Mouse (Mus musculus) hindbrain, embryonic 16.5 days (tissue): ENCODE data around the gene Lrp5. TPM values are rescaled to one million over a fixed set of nuclear protein-coding genes. Genes with fewer than 3 reads are reported as not detected.
A peak's percentile ranks its signal among the peaks of the same experiment; 100 is the strongest.

Experiments used
- ATAC-seq: fragments of 200-750 bp; cut with Nextera tagmentation; 2 replicates; pipeline ENCODE4 v1.8.0; 2017; ENCODE audit warnings: moderate TSS enrichment, moderate library complexity
- H3K27ac ChIP-seq: fragments of 300-500 bp; sonication (generic); 2 replicates; pipeline ENCODE4 v1.5.1; 2014; ENCODE audit warnings: low read depth, mild to moderate bottlenecking, control low read depth, low read length, moderate library complexity
- H3K27me3 ChIP-seq: fragments of 300-500 bp; sonication (generic); replicated peaks from 2 replicates; pipeline ENCODE4 v1.6.1; 2014; ENCODE audit warnings: low read length; ENCODE audit not compliant: control insufficient read depth, insufficient read depth
- H3K36me3 ChIP-seq: fragments of 300-500 bp; sonication (generic); 2 replicates; pipeline ENCODE4 v1.6.1; 2014; ENCODE audit warnings: mild to moderate bottlenecking, low read length, moderate library complexity, mixed read lengths; ENCODE audit not compliant: control insufficient read depth, insufficient read depth
- H3K4me1 ChIP-seq: fragments of 300-500 bp; sonication (generic); 2 replicates; pipeline ENCODE4 v1.6.1; 2014; ENCODE audit warnings: low read depth, low read length; ENCODE audit not compliant: control insufficient read depth, insufficient read depth
- H3K4me2 ChIP-seq: fragments of 300-500 bp; sonication (generic); 2 replicates; pipeline ENCODE4 v1.6.1; 2014; ENCODE audit warnings: mild to moderate bottlenecking, low read length, control low read depth, moderate library complexity
- H3K4me3 ChIP-seq: fragments of 300-500 bp; sonication (generic); 2 replicates; pipeline ENCODE4 v1.5.1; 2014; ENCODE audit warnings: mild to moderate bottlenecking, low read length, control low read depth, moderate library complexity
- H3K9ac ChIP-seq: fragments of 300-500 bp; sonication (generic); 2 replicates; pipeline ENCODE4 v1.6.1; 2014; ENCODE audit warnings: low read depth, mild to moderate bottlenecking, control low read depth, low read length, moderate library complexity
- H3K9me3 ChIP-seq: fragments of 300-500 bp; sonication (generic); 2 replicates; pipeline ENCODE4 v1.6.1; 2014; ENCODE audit warnings: mild to moderate bottlenecking, low read length, moderate library complexity; ENCODE audit not compliant: control insufficient read depth
- WGBS: fragments of 180-500 bp; shearing (Covaris S2); extraction: QIAGEN DNeasy Blood & Tissue Kit; methylation state at CpG from one replicate; pipeline ENCODE4 v1.1.7; 2014; 5-methylcytosine and 5-hydroxymethylcytosine counted together
- polyA plus RNA-seq: library from polyadenylated mRNA; unstranded; fragments of >200 nt; fragmentation: Nextera tagmentation; extraction: Ambion mirVana; gene quantifications from 2 replicates; pipeline ENCODE4 v1.2.1, GENCODE M21; 2015

Gene Lrp5
- polyA plus RNA-seq, 1 experiment from 2014 or later = 1.3 TPM

- H3K36me3 ChIP-seq = no peaks in the 10 kb centered on the region
- H3K9ac ChIP-seq = no peak overlapping the region
- H3K27me3 ChIP-seq = no peaks in the 10 kb centered on the region; the same call in 1 of the 2 replicates
- H3K9me3 ChIP-seq = no peaks in the 10 kb centered on the region
- ATAC-seq = peak; percentile 45; the same call in 1 of the 2 replicates
- H3K4me1 ChIP-seq = no peaks in the 10 kb centered on the region
- 37% methylated on average over 6 of the region's 6 CpGs for WGBS
- H3K4me2 ChIP-seq = no peak overlapping the region
- no peak overlapping the region for H3K4me3 ChIP-seq
- H3K27ac ChIP-seq = no peak overlapping the region
These were observed 13.4 kb upstream of the Lrp5 start for GRCm38 (mm10) chr19:3699508-3700438.

GRCm38 (mm10) chr19:3698035-3698434 is 11.7 kb upstream of the Lrp5 start:
- Histone ChIP-seq H3K9ac (no peak overlapping the region), H3K4me3 (no peak overlapping the region), H3K27me3 (no peaks in the 10 kb centered on the region; the same call in 1 of the 2 replicates), H3K36me3 (no peaks in the 10 kb centered on the region), H3K4me1 (no peaks in the 10 kb centered on the region), H3K9me3 (no peaks in the 10 kb centered on the region), H3K4me2 (no peak overlapping the region), H3K27ac (no peak overlapping the region)
- 87% methylated on average over 7 of the region's 7 CpGs for WGBS
- no peak for ATAC-seq

GRCm38 (mm10) chr19:3695976-3696375 is 9.6 kb upstream of the Lrp5 start:
- ATAC-seq = no peak
- no peaks in the 10 kb centered on the region for H3K4me1 ChIP-seq
- WGBS = 89% methylated on average over 8 of the region's 8 CpGs
- no peak overlapping the region for H3K4me2 ChIP-seq
- H3K9ac ChIP-seq = no peak overlapping the region
- no peaks in the 10 kb centered on the region for H3K9me3 ChIP-seq
- no peak overlapping the region for H3K27ac ChIP-seq
- no peaks in the 10 kb centered on the region; the same call in 1 of the 2 replicates for H3K27me3 ChIP-seq
- H3K4me3 ChIP-seq = no peak overlapping the region
- no peaks in the 10 kb centered on the region for H3K36me3 ChIP-seq

GRCm38 (mm10) chr19:3695471-3695870 is 9.1 kb upstream of the Lrp5 start:
- no peaks in the 10 kb centered on the region for H3K4me1 ChIP-seq
- H3K4me3 ChIP-seq = no peak overlapping the region
- 81% methylated on average over 4 of the region's 4 CpGs for WGBS
- no peaks in the 10 kb centered on the region; the same call in 1 of the 2 replicates for H3K27me3 ChIP-seq
- H3K9ac ChIP-seq = no peak overlapping the region
- ATAC-seq = no peak
- H3K27ac ChIP-seq = no peak overlapping the region
- H3K9me3 ChIP-seq = no peaks in the 10 kb centered on the region
- no peak overlapping the region for H3K4me2 ChIP-seq
- H3K36me3 ChIP-seq = no peaks in the 10 kb centered on the region

GRCm38 (mm10) chr19:3695006-3695405 is 8.6 kb upstream of the Lrp5 start:
- H3K4me3 ChIP-seq = no peak overlapping the region

GRCm38 (mm10) chr19:3694476-3694875 is 8.1 kb upstream of the Lrp5 start:
- WGBS = 85% methylated on average over 2 of the region's 2 CpGs
- H3K4me1 ChIP-seq = no peaks in the 10 kb centered on the region
- no peak for ATAC-seq
- H3K27me3 ChIP-seq = no peaks in the 10 kb centered on the region
- no peak overlapping the region for H3K4me3 ChIP-seq
- no peak overlapping the region for H3K9ac ChIP-seq
- H3K4me2 ChIP-seq = no peak overlapping the region
- H3K9me3 ChIP-seq = no peaks in the 10 kb centered on the region
- H3K27ac ChIP-seq = no peak overlapping the region
- H3K36me3 ChIP-seq = no peaks in the 10 kb centered on the region

More at GRCm38 (mm10) chr19:3695006-3695405, 8.6 kb upstream of the Lrp5 start:
- Histone ChIP-seq H3K9ac (no peak overlapping the region), H3K27me3 (no peaks in the 10 kb centered on the region; the same call in 1 of the 2 replicates), H3K27ac (no peak overlapping the region), H3K4me1 (no peaks in the 10 kb centered on the region), H3K36me3 (no peaks in the 10 kb centered on the region), H3K9me3 (no peaks in the 10 kb centered on the region), H3K4me2 (no peak overlapping the region)
- no peak for ATAC-seq
- 59% methylated on average over 3 of the region's 3 CpGs for WGBS

GRCm38 (mm10) chr19:3692414-3693145 is 6.2 kb upstream of the Lrp5 start:
- Histone ChIP-seq H3K4me1 (no peaks in the 10 kb centered on the region), H3K4me3 (no peak overlapping the region), H3K27ac (no peak overlapping the region), H3K36me3 (no peaks in the 10 kb centered on the region), H3K27me3 (no peaks in the 10 kb centered on the region; the same call in 1 of the 2 replicates), H3K4me2 (no peak overlapping the region), H3K9ac (no peak overlapping the region), H3K9me3 (no peaks in the 10 kb centered on the region)
- WGBS = 75% methylated on average over 6 of the region's 6 CpGs
- no peak for ATAC-seq

GRCm38 (mm10) chr19:3691337-3691736 is 5.0 kb upstream of the Lrp5 start:
- Histone ChIP-seq H3K9me3 (no peaks in the 10 kb centered on the region), H3K4me3 (no peak overlapping the region), H3K27ac (no peak overlapping the region), H3K4me2 (no peak overlapping the region), H3K27me3 (peaks cover 2% of the 10 kb centered on the region; the same call in 1 of the 2 replicates), H3K9ac (no peak overlapping the region), H3K4me1 (peaks cover 5% of the 10 kb centered on the region), H3K36me3 (no peaks in the 10 kb centered on the region)
- no peak for ATAC-seq
- 96% methylated on average over 5 of the region's 5 CpGs for WGBS

GRCm38 (mm10) chr19:3687676-3688171 is 1.4 kb upstream of the Lrp5 start:
- Histone ChIP-seq H3K4me3 (no peak overlapping the region), H3K9me3 (no peaks in the 10 kb centered on the region), H3K4me2 (no peak overlapping the region), H3K4me1 (peaks cover 15% of the 10 kb centered on the region), H3K36me3 (no peaks in the 10 kb centered on the region), H3K9ac (no peak overlapping the region), H3K27ac (no peak overlapping the region), H3K27me3 (peaks cover 4% of the 10 kb centered on the region)
- 25% methylated on average over 5 of the region's 5 CpGs for WGBS
- ATAC-seq = no peak
